In genomic region chr17:35191723-35192122, GRCm38 (mm10) we compare ENCODE assay signal across 27 mouse cellular contexts. TPM values are rescaled to one million over a fixed set of nuclear protein-coding genes. Genes with fewer than 3 reads are reported as not detected.
DNase-seq lines count a peak whose midpoint lies in the region; ATAC-seq and TF ChIP-seq lines count a peak whose summit lies in the region.
"Had no signal": no experiment of that assay in that cellular context is flagged by ENCODE, and none has a peak within 500 bp of the region (broad histone marks: within the 10 kb centered on the region; RNA-seq: fewer than 3 reads in every experiment).

No protein-coding gene starts in this region.

- H3K36me3 ChIP-seq in intestine, postnatal 0 days (ENCODE audit: control insufficient read depth, insufficient read depth): no peaks in the 10 kb centered on the region
- no peaks in the 10 kb centered on the region for H3K36me3 ChIP-seq in intestine, embryonic 15.5 days
- no peaks in the 10 kb centered on the region for H3K36me3 ChIP-seq in lung, postnatal 0 days (ENCODE audit: insufficient read depth, low read length)
- no peaks in the 10 kb centered on the region for H3K36me3 ChIP-seq in ES-Bruce4 (ENCODE audit: control insufficient read depth, insufficient read depth, low read length, poor library complexity, severe bottlenecking)
- no peaks in the 10 kb centered on the region for H3K36me3 ChIP-seq in midbrain, embryonic 10.5 days
- H3K36me3 ChIP-seq: embryonic facial prominence, embryonic 13.5 days; forebrain, embryonic 15.5 days; G1E; midbrain, embryonic 15.5 days; neural tube, embryonic 15.5 days; stomach, embryonic 15.5 days had no signal

- DNase-seq in lung, postnatal 0 days (ENCODE audit: low spot score): no peak
- no peak for DNase-seq in lung, postnatal 25 days (ENCODE audit: low spot score)
- DNase-seq in induced T-regulatory cell, adult 2 months (ENCODE audit: low read depth): peak; percentile 59
- no peak for DNase-seq in midbrain, embryonic 10.5 days (ENCODE audit: low spot score)
- no peak for DNase-seq in ovary, postnatal 10 days (ENCODE audit: low spot score)
- DNase-seq: adrenal gland, adult 2 months; B cell, adult 2 months; cerebellum, postnatal 14 days; heart, postnatal 10 days; lung, adult 18-20 months; right cerebral cortex, postnatal 14 days; spleen, adult 18-20 months; thymus, adult 2 months had no signal

- TF ChIP-seq EP300 in lung, postnatal 0 days (IDR thresholded peaks at IDR 0.05): no peak
- TF ChIP-seq EP300 in ES-Bruce4 (IDR thresholded peaks at IDR 0.05; ENCODE audit: insufficient read depth, low read depth, low read length): no peak

- ATAC-seq in intestine, postnatal 0 days: no peak
- ATAC-seq in intestine, embryonic 15.5 days: no peak
- ATAC-seq in lung, postnatal 0 days: no peak
- ATAC-seq: forebrain, embryonic 15.5 days; inflammation-experienced regulatory T-cells, adult 6 months; midbrain, embryonic 15.5 days had no signal

- H3K27me3 ChIP-seq in intestine, postnatal 0 days (replicated peaks; ENCODE audit: control insufficient read depth, insufficient read depth, low read length): peaks cover 9% of the 10 kb centered on the region
- H3K27me3 ChIP-seq in intestine, embryonic 15.5 days (replicated peaks): peaks cover 19% of the 10 kb centered on the region
- H3K27me3 ChIP-seq in lung, postnatal 0 days (replicated peaks; ENCODE audit: insufficient read depth, low read length): no peaks in the 10 kb centered on the region; the same call in 1 of the 2 replicates
- H3K27me3 ChIP-seq in ES-Bruce4 (ENCODE audit: control insufficient read depth, insufficient read depth, low read length, poor library complexity, severe bottlenecking): no peaks in the 10 kb centered on the region
- peaks cover 39% of the 10 kb centered on the region for H3K27me3 ChIP-seq in midbrain, embryonic 10.5 days (ENCODE audit: low read depth, poor library complexity, severe bottlenecking)

- H3K4me2 ChIP-seq in intestine, postnatal 0 days (replicated peaks; ENCODE audit: low read depth): no peak overlapping the region
- no peak overlapping the region for H3K4me2 ChIP-seq in intestine, embryonic 15.5 days (replicated peaks)
- no peak overlapping the region for H3K4me2 ChIP-seq in lung, postnatal 0 days (replicated peaks; ENCODE audit: low read depth, low read length)
- H3K4me2 ChIP-seq: embryonic facial prominence, embryonic 13.5 days; forebrain, embryonic 15.5 days; heart, embryonic 11.5 days; midbrain, embryonic 15.5 days; neural tube, embryonic 15.5 days; stomach, embryonic 15.5 days had no signal

- no peak overlapping the region for H3K4me3 ChIP-seq in intestine, postnatal 0 days (ENCODE audit: low read depth, low read length)
- no peak overlapping the region for H3K4me3 ChIP-seq in intestine, embryonic 15.5 days (replicated peaks)
- no peak overlapping the region for H3K4me3 ChIP-seq in lung, postnatal 0 days (ENCODE audit: low read depth, low read length)
- no peak overlapping the region for H3K4me3 ChIP-seq in ES-Bruce4 (ENCODE audit: low read depth, low read length)
- no peak overlapping the region for H3K4me3 ChIP-seq in midbrain, embryonic 10.5 days
- H3K4me3 ChIP-seq: embryonic facial prominence, embryonic 13.5 days; forebrain, embryonic 15.5 days; midbrain, embryonic 15.5 days; myocyte; neural tube, embryonic 15.5 days; stomach, embryonic 15.5 days had no signal

- peak; percentile 24 for TF ChIP-seq CTCF in intestine, postnatal 0 days (IDR thresholded peaks at IDR 0.05; ENCODE audit: low read depth)
- TF ChIP-seq CTCF in lung, postnatal 0 days (IDR thresholded peaks at IDR 0.05): 0 out of 2 replicates have a peak, but pooled peaks have one; percentile 16
- peak; percentile 16 for TF ChIP-seq CTCF in ES-Bruce4 (IDR thresholded peaks at IDR 0.05; ENCODE audit: low read depth, low read length)

- WGBS in intestine, postnatal 0 days: 63% methylated on average over 2 of the region's 2 CpGs
- WGBS in intestine, embryonic 15.5 days: 72% methylated on average over 2 of the region's 2 CpGs
- WGBS in lung, postnatal 0 days: 46% methylated on average over 2 of the region's 2 CpGs
- WGBS in midbrain, embryonic 10.5 days: 61% methylated on average over 2 of the region's 2 CpGs

- H3K4me1 ChIP-seq in intestine, postnatal 0 days (replicated peaks; ENCODE audit: control insufficient read depth, insufficient read depth, low read length): no peaks in the 10 kb centered on the region
- peaks cover 19% of the 10 kb centered on the region for H3K4me1 ChIP-seq in intestine, embryonic 15.5 days (replicated peaks)
- H3K4me1 ChIP-seq in lung, postnatal 0 days (ENCODE audit: insufficient read depth, low read depth, low read length): peaks cover 4% of the 10 kb centered on the region; the same call in 1 of the 2 replicates
- H3K4me1 ChIP-seq in ES-Bruce4 (ENCODE audit: control insufficient read depth, insufficient read depth, low read length): no peaks in the 10 kb centered on the region
- H3K4me1 ChIP-seq in midbrain, embryonic 10.5 days: peaks cover 28% of the 10 kb centered on the region

- no peak for TF ChIP-seq POLR2A in ES-Bruce4 (IDR thresholded peaks at IDR 0.05; ENCODE audit: insufficient read depth, low read length)

- no peak overlapping the region for H3K27ac ChIP-seq in intestine, postnatal 0 days (ENCODE audit: low read depth, low read length)
- no peak overlapping the region for H3K27ac ChIP-seq in intestine, embryonic 15.5 days
- H3K27ac ChIP-seq in lung, postnatal 0 days (ENCODE audit: low read length): no peak overlapping the region
- H3K27ac ChIP-seq in ES-Bruce4 (ENCODE audit: insufficient read depth, low read length): no peak overlapping the region
- no peak overlapping the region for H3K27ac ChIP-seq in midbrain, embryonic 10.5 days (replicated peaks)
- H3K27ac ChIP-seq: embryonic facial prominence, embryonic 13.5 days; forebrain, embryonic 15.5 days; midbrain, embryonic 15.5 days; neural tube, embryonic 15.5 days; stomach, embryonic 15.5 days had no signal

- no peaks in the 10 kb centered on the region for H3K9me3 ChIP-seq in intestine, postnatal 0 days (ENCODE audit: control insufficient read depth)
- no peaks in the 10 kb centered on the region for H3K9me3 ChIP-seq in intestine, embryonic 15.5 days
- no peaks in the 10 kb centered on the region for H3K9me3 ChIP-seq in lung, postnatal 0 days (ENCODE audit: low read length)
- no peaks in the 10 kb centered on the region for H3K9me3 ChIP-seq in ES-Bruce4 (replicated peaks; ENCODE audit: control insufficient read depth, insufficient read depth, low read length, poor library complexity, severe bottlenecking)
- H3K9me3 ChIP-seq in midbrain, embryonic 10.5 days (replicated peaks): no peaks in the 10 kb centered on the region
- H3K9me3 ChIP-seq: embryonic facial prominence, embryonic 13.5 days; forebrain, embryonic 15.5 days; G1E; midbrain, embryonic 15.5 days; neural tube, embryonic 15.5 days; stomach, embryonic 15.5 days had no signal

- no peak overlapping the region for H3K9ac ChIP-seq in intestine, postnatal 0 days (ENCODE audit: low read depth, low read length)
- H3K9ac ChIP-seq in intestine, embryonic 15.5 days: no peak overlapping the region
- no peak overlapping the region for H3K9ac ChIP-seq in lung, postnatal 0 days (replicated peaks; ENCODE audit: low read depth)
- no peak overlapping the region for H3K9ac ChIP-seq in ES-Bruce4 (ENCODE audit: low read depth, poor library complexity, severe bottlenecking)
- H3K9ac ChIP-seq: embryonic facial prominence, embryonic 13.5 days; forebrain, embryonic 15.5 days; midbrain, embryonic 15.5 days; neural tube, embryonic 15.5 days; stomach, embryonic 15.5 days had no signal

RNA-seq across cellular contexts. Expression of gene Ltb, which starts 2.5 kb away (rescaled TPM):
- polyA plus RNA-seq in intestine, postnatal 0 days (2015; fragmentation: Nextera tagmentation; extraction: Ambion mirVana): 1.7 and 2.4 TPM in 2 replicates
- polyA plus RNA-seq in intestine, embryonic 15.5 days (2015; fragmentation: Nextera tagmentation; extraction: Ambion mirVana): 5.0 and 5.2 TPM in 2 replicates
- polyA plus RNA-seq in lung, postnatal 0 days (2015; fragmentation: Nextera tagmentation; extraction: Ambion mirVana): 2.3 and 3.0 TPM in 2 replicates
- polyA plus RNA-seq in ES-Bruce4 (2011; ENCODE audit: insufficient read depth, insufficient read length, low read depth, missing spikeins): 10.7 and 14.2 TPM in 2 replicates
- 0.10 TPM in 1 of 2 replicates, not detected in the other for polyA plus RNA-seq in midbrain, embryonic 10.5 days (2016; fragmentation: Nextera tagmentation; extraction: Ambion mirVana)

RNA-seq across cellular contexts. Expression of gene Lst1, which starts 3.5 kb away (rescaled TPM):
- polyA plus RNA-seq in intestine, postnatal 0 days (2015; fragmentation: Nextera tagmentation; extraction: Ambion mirVana): 11.3 and 12.9 TPM in 2 replicates
- 18.9 and 19.4 TPM in 2 replicates for polyA plus RNA-seq in intestine, embryonic 15.5 days (2015; fragmentation: Nextera tagmentation; extraction: Ambion mirVana)
- polyA plus RNA-seq in lung, postnatal 0 days (2015; fragmentation: Nextera tagmentation; extraction: Ambion mirVana): 24.8 and 27.5 TPM in 2 replicates
- 2.3 and 2.5 TPM in 2 replicates for polyA plus RNA-seq in ES-Bruce4 (2011; ENCODE audit: insufficient read depth, insufficient read length, low read depth, missing spikeins)
- polyA plus RNA-seq in midbrain, embryonic 10.5 days (2016; fragmentation: Nextera tagmentation; extraction: Ambion mirVana): 5.0 and 8.3 TPM in 2 replicates

RNA-seq across cellular contexts. Expression of gene Tnf, which starts 10.1 kb away (rescaled TPM):
- polyA plus RNA-seq in intestine, postnatal 0 days (2015; fragmentation: Nextera tagmentation; extraction: Ambion mirVana): 0.17 and 0.27 TPM in 2 replicates
- 0.19 TPM in 1 of 2 replicates, not detected in the other for polyA plus RNA-seq in intestine, embryonic 15.5 days (2015; fragmentation: Nextera tagmentation; extraction: Ambion mirVana)
- polyA plus RNA-seq in lung, postnatal 0 days (2015; fragmentation: Nextera tagmentation; extraction: Ambion mirVana): 0.95 and 3.7 TPM in 2 replicates
- polyA plus RNA-seq in ES-Bruce4 (2011; ENCODE audit: insufficient read depth, insufficient read length, low read depth, missing spikeins): not detected in 2 replicates
- 0.07 TPM in 1 of 2 replicates, not detected in the other for polyA plus RNA-seq in midbrain, embryonic 10.5 days (2016; fragmentation: Nextera tagmentation; extraction: Ambion mirVana)
- polyA plus RNA-seq: forebrain, embryonic 15.5 days; heart, embryonic 11.5 days; hindbrain, embryonic 11.5 days; kidney, embryonic 14.5 days; midbrain, embryonic 15.5 days had no signal

RNA-seq across cellular contexts. Expression of gene Lta, which starts 13.4 kb away (rescaled TPM):
- polyA plus RNA-seq in intestine, postnatal 0 days (2015; fragmentation: Nextera tagmentation; extraction: Ambion mirVana): 0.10 and 0.42 TPM in 2 replicates
- 1.1 TPM in 2 replicates for polyA plus RNA-seq in intestine, embryonic 15.5 days (2015; fragmentation: Nextera tagmentation; extraction: Ambion mirVana)
- 0.11 TPM in 1 of 2 replicates, not detected in the other for polyA plus RNA-seq in lung, postnatal 0 days (2015; fragmentation: Nextera tagmentation; extraction: Ambion mirVana)
- 0.64 TPM in 1 of 2 replicates, not detected in the other for polyA plus RNA-seq in ES-Bruce4 (2011; ENCODE audit: insufficient read depth, insufficient read length, low read depth, missing spikeins)
- not detected in 2 replicates for polyA plus RNA-seq in midbrain, embryonic 10.5 days (2016; fragmentation: Nextera tagmentation; extraction: Ambion mirVana)
- polyA plus RNA-seq: G1E; heart, embryonic 11.5 days; hindbrain, embryonic 11.5 days; kidney, embryonic 14.5 days had no signal

RNA-seq across cellular contexts. Expression of gene Aif1, which starts 15.9 kb away (rescaled TPM):
- 23.1 and 25.4 TPM in 2 replicates for polyA plus RNA-seq in intestine, postnatal 0 days (2015; fragmentation: Nextera tagmentation; extraction: Ambion mirVana)
- polyA plus RNA-seq in intestine, embryonic 15.5 days (2015; fragmentation: Nextera tagmentation; extraction: Ambion mirVana): 20.6 and 21.7 TPM in 2 replicates
- polyA plus RNA-seq in lung, postnatal 0 days (2015; fragmentation: Nextera tagmentation; extraction: Ambion mirVana): 9.9 and 10.3 TPM in 2 replicates
- polyA plus RNA-seq in ES-Bruce4 (2011; ENCODE audit: insufficient read depth, insufficient read length, low read depth, missing spikeins): 2.1 TPM in 1 of 2 replicates, not detected in the other
- 4.0 and 5.8 TPM in 2 replicates for polyA plus RNA-seq in midbrain, embryonic 10.5 days (2016; fragmentation: Nextera tagmentation; extraction: Ambion mirVana)
- polyA plus RNA-seq: myocyte had no signal
